Mouse (Mus musculus) bone marrow macrophage, adult 2 months (primary cell): ENCODE measurements around the gene Gabra6. TPM values are rescaled to one million over a fixed set of nuclear protein-coding genes. Genes with fewer than 3 reads are reported as not detected.

Experiments
- H3K27ac ChIP-seq: 2 replicates; pipeline ENCODE4 v1.5.1; 2012; ENCODE audit warnings: low read depth, low read length; ENCODE audit not compliant: insufficient read depth
- H3K4me1 ChIP-seq: 2 replicates; pipeline ENCODE4 v1.6.1; 2012; ENCODE audit warnings: low read length; ENCODE audit not compliant: control insufficient read depth, insufficient read depth
- H3K4me3 ChIP-seq: 2 replicates; pipeline ENCODE4 v1.5.1; 2012; ENCODE audit warnings: mild to moderate bottlenecking, low read length, moderate library complexity; ENCODE audit not compliant: insufficient read depth
- CTCF ChIP-seq: IDR thresholded peaks from 2 replicates; pipeline ENCODE4 v1.5.1; 2012; ENCODE audit warnings: low read depth, mild to moderate bottlenecking, low read length, moderate library complexity
- POLR2A ChIP-seq: IDR thresholded peaks from 2 replicates; pipeline ENCODE4 v1.6.1; 2012; ENCODE audit warnings: mild to moderate bottlenecking, low read depth, low read length, borderline replicate concordance
- polyA plus RNA-seq: library from polyadenylated mRNA; stranded (reverse); fragments of >200 nt; gene quantifications from 2 replicates; pipeline ENCODE4 v1.2.4, GENCODE M21; 2012; ENCODE audit not compliant: missing spikeins, insufficient read depth, insufficient read length

Gabra6 gene
- not detected in 2 replicates for polyA plus RNA-seq

- TF ChIP-seq CTCF, result no peak
- TF ChIP-seq POLR2A, result no peak
- H3K4me3 ChIP-seq, result no peak within 1 kb of the TSS
- no peaks in the 10 kb centered on the region for H3K4me1 ChIP-seq
- no peak within 1 kb of the TSS for H3K27ac ChIP-seq
Measured at GRCm38 (mm10) chr11:42320882-42321281, at the start of gene Gabra6. Gene Gabra6 (minus strand): TSS chr11:42321072.

- Histone ChIP-seq H3K4me1 (no peaks in the 10 kb centered on the region), H3K27ac (no peak overlapping the region), H3K4me3 (no peak overlapping the region)
- TF ChIP-seq CTCF (no peak), POLR2A (no peak)
Measured at GRCm38 (mm10) chr11:42365544-42365943, 44.7 kb upstream of the Gabra6 start.

- H3K4me1 ChIP-seq, result no peaks in the 10 kb centered on the region
Measured at GRCm38 (mm10) chr11:42332121-42332520, 11.2 kb upstream of the Gabra6 start.

GRCm38 (mm10) chr11:42326262-42326661, 5.4 kb upstream of the Gabra6 start:
- TF ChIP-seq POLR2A (no peak), CTCF (no peak)
- no peak overlapping the region for H3K27ac ChIP-seq
- H3K4me1 ChIP-seq, result no peaks in the 10 kb centered on the region
- no peak overlapping the region for H3K4me3 ChIP-seq

More at GRCm38 (mm10) chr11:42332121-42332520, 11.2 kb upstream of the Gabra6 start:
- Histone ChIP-seq H3K4me3 (no peak overlapping the region), H3K27ac (no peak overlapping the region)
- TF ChIP-seq CTCF (no peak), POLR2A (no peak)

- H3K27ac ChIP-seq, result no peak overlapping the region
- H3K4me1 ChIP-seq, result no peaks in the 10 kb centered on the region
- H3K4me3 ChIP-seq, result no peak overlapping the region
- no peak for TF ChIP-seq CTCF
- TF ChIP-seq POLR2A, result no peak
Measured at GRCm38 (mm10) chr11:42321560-42321959, 688 bp upstream of the Gabra6 start.

GRCm38 (mm10) chr11:42319521-42319920, 1.4 kb downstream of the Gabra6 start:
- Histone ChIP-seq H3K4me1 (no peaks in the 10 kb centered on the region), H3K27ac (no peak overlapping the region), H3K4me3 (no peak overlapping the region)
- TF ChIP-seq CTCF (no peak), POLR2A (no peak)

- TF ChIP-seq POLR2A (no peak), CTCF (no peak)
- Histone ChIP-seq H3K4me1 (no peaks in the 10 kb centered on the region), H3K4me3 (no peak overlapping the region), H3K27ac (no peak overlapping the region)
Measured at GRCm38 (mm10) chr11:42319101-42319500, 1.8 kb downstream of the Gabra6 start.

- TF ChIP-seq POLR2A, result no peak
- no peak for TF ChIP-seq CTCF
- Histone ChIP-seq H3K4me1 (no peaks in the 10 kb centered on the region), H3K27ac (no peak overlapping the region), H3K4me3 (no peak overlapping the region)
Measured at GRCm38 (mm10) chr11:42317985-42318384, 2.9 kb downstream of the Gabra6 start.

GRCm38 (mm10) chr11:42314850-42315249, 6.0 kb downstream of the Gabra6 start:
- Histone ChIP-seq H3K4me3 (no peak overlapping the region), H3K27ac (no peak overlapping the region), H3K4me1 (no peaks in the 10 kb centered on the region)
- no peak for TF ChIP-seq POLR2A
- no peak for TF ChIP-seq CTCF

GRCm38 (mm10) chr11:42310892-42311291, 10.0 kb downstream of the Gabra6 start:
- Histone ChIP-seq H3K27ac (no peak overlapping the region), H3K4me3 (no peak overlapping the region), H3K4me1 (no peaks in the 10 kb centered on the region)
- TF ChIP-seq CTCF (no peak), POLR2A (no peak)

GRCm38 (mm10) chr11:42309086-42309485, 11.8 kb downstream of the Gabra6 start:
- TF ChIP-seq CTCF (no peak), POLR2A (no peak)
- Histone ChIP-seq H3K27ac (no peak overlapping the region), H3K4me3 (no peak overlapping the region), H3K4me1 (no peaks in the 10 kb centered on the region)
